Comparison of ENCODE assay signal across 8 mouse cellular contexts in the genomic region with DNA sequence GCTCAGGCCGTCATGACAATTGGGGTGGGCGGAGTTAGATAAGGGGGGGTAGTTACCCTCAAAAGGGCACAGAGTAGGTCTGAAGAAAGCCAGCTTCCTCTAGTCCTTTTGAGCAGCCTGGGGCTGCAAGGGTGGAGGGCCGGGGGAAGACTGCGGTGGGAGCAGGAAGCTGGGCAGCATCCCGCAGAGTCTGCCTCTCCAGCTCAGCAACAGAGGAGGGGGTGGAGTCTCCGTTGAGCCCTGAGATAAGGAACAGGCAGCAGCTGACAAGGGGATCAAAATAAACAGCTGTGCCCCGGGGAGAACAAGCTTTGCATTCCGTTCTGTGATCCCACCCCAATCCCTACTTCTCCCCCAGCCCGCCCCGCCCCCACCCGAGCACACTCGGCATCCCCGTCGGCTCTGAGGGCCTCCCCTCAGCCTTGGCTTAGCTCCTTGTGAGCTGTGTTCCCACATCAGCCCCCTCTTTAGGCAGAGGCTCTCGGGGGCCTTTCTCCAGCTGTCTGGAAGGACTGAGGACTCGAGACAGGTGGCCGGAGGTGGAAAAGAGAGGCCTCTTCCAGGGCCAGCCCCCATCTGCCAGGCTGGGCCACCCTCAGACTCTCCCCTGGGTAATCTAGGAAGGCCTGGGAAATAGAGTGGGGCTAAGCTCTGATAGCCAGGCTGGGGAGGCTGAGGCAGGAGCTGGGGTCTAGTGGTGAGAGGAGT. TPM values are rescaled to one million over a fixed set of nuclear protein-coding genes. Genes with fewer than 3 reads are reported as not detected.
A peak's percentile ranks its signal among the peaks of the same experiment; 100 is the strongest.
DNase-seq lines count a peak whose midpoint lies in the region; ATAC-seq and TF ChIP-seq lines count a peak whose summit lies in the region.

No protein-coding gene starts in this region.

- peak; percentile 33 for DNase-seq in kidney, adult 11 months
- DNase-seq in kidney, adult 18-20 months, result no peak
- peak; percentile 73 for DNase-seq in c-Kit-positive CD71-negative TER-119-negative erythroid progenitor cells, embryonic 14.5 days (ENCODE audit: low read depth)
- DNase-seq in liver, postnatal 0 days, result peak; percentile 85
- peak; percentile 94 for DNase-seq in thymus, postnatal 14 days

- no peaks in the 10 kb centered on the region for H3K27me3 ChIP-seq in intestine, embryonic 15.5 days (replicated peaks)
- H3K27me3 ChIP-seq in liver, postnatal 0 days (ENCODE audit: insufficient read depth, low read length), result no peaks in the 10 kb centered on the region
- H3K27me3 ChIP-seq in neural tube, embryonic 14.5 days (ENCODE audit: control insufficient read depth, insufficient read depth, low read length), result no peaks in the 10 kb centered on the region

- H3K9me3 ChIP-seq in intestine, embryonic 15.5 days, result no peaks in the 10 kb centered on the region
- no peaks in the 10 kb centered on the region for H3K9me3 ChIP-seq in liver, postnatal 0 days (ENCODE audit: low read length)
- H3K9me3 ChIP-seq in neural tube, embryonic 14.5 days (ENCODE audit: control insufficient read depth, low read length), result no peaks in the 10 kb centered on the region

- no peak overlapping the region for H3K9ac ChIP-seq in intestine, embryonic 15.5 days
- H3K9ac ChIP-seq in liver, postnatal 0 days (replicated peaks), result peak overlapping the region; percentile 84
- H3K9ac ChIP-seq in neural tube, embryonic 14.5 days (replicated peaks; ENCODE audit: low read depth, low read length), result peak overlapping the region; percentile 39; the same call in 1 of the 2 replicates

- H3K4me2 ChIP-seq in intestine, embryonic 15.5 days (replicated peaks), result peak overlapping the region; percentile 36
- H3K4me2 ChIP-seq in liver, postnatal 0 days (ENCODE audit: low read depth, low read length), result peak overlapping the region; percentile 79
- H3K4me2 ChIP-seq in neural tube, embryonic 14.5 days (ENCODE audit: low read depth, low read length), result peak overlapping the region; percentile 37; the same call in 1 of the 2 replicates

- 0 out of 2 replicates have a peak overlapping the region, but pooled peaks have one; percentile 2 for H3K4me3 ChIP-seq in intestine, embryonic 15.5 days (replicated peaks)
- peak overlapping the region; percentile 35 for H3K4me3 ChIP-seq in liver, postnatal 0 days (ENCODE audit: low read depth, low read length)
- peak overlapping the region; percentile 7; the same call in 1 of the 2 replicates for H3K4me3 ChIP-seq in neural tube, embryonic 14.5 days (ENCODE audit: low read depth, low read length)

- H3K36me3 ChIP-seq in intestine, embryonic 15.5 days, result no peaks in the 10 kb centered on the region
- H3K36me3 ChIP-seq in liver, postnatal 0 days (replicated peaks; ENCODE audit: insufficient read depth, low read length), result peaks cover 3% of the 10 kb centered on the region; the same call in 1 of the 2 replicates
- H3K36me3 ChIP-seq in neural tube, embryonic 14.5 days (ENCODE audit: control insufficient read depth, insufficient read depth, low read length), result no peaks in the 10 kb centered on the region

- peak; percentile 79 for ATAC-seq in granulocyte monocyte progenitor cell, adult 5-6 weeks (replicated peaks; ENCODE audit: poor library complexity, severe bottlenecking)
- ATAC-seq in intestine, embryonic 15.5 days, result peak; percentile 90
- peak; percentile 86 for ATAC-seq in liver, postnatal 0 days
- ATAC-seq in neural tube, embryonic 14.5 days (ENCODE audit: low read depth), result peak; percentile 87

- H3K27ac ChIP-seq in intestine, embryonic 15.5 days, result peak overlapping the region; percentile 97
- peak overlapping the region; percentile 99 for H3K27ac ChIP-seq in liver, postnatal 0 days (ENCODE audit: low read depth)
- H3K27ac ChIP-seq in neural tube, embryonic 14.5 days (ENCODE audit: low read depth, low read length), result peak overlapping the region; percentile 49

- peaks cover 40% of the 10 kb centered on the region for H3K4me1 ChIP-seq in intestine, embryonic 15.5 days (replicated peaks)
- peaks cover 68% of the 10 kb centered on the region for H3K4me1 ChIP-seq in liver, postnatal 0 days (ENCODE audit: insufficient read depth)
- H3K4me1 ChIP-seq in neural tube, embryonic 14.5 days (ENCODE audit: control insufficient read depth, insufficient read depth, low read length), result peaks cover 13% of the 10 kb centered on the region

- TF ChIP-seq CTCF in liver, postnatal 0 days (IDR thresholded peaks at IDR 0.05; ENCODE audit: low read depth), result no peak

- peak; percentile 86 for TF ChIP-seq EP300 in liver, postnatal 0 days (IDR thresholded peaks at IDR 0.05; ENCODE audit: low read depth)

- WGBS in intestine, embryonic 15.5 days, result 2% methylated on average over 17 of the region's 17 CpGs
- 5% methylated on average over 17 of the region's 17 CpGs for WGBS in liver, postnatal 0 days (ENCODE audit: insufficient replicate concordance)
- 4% methylated on average over 17 of the region's 17 CpGs for WGBS in neural tube, embryonic 14.5 days

RNA-seq across cellular contexts. Expression of a gene that starts 16.9 kb away (rescaled TPM):
- 99.8 and 128 TPM in 2 replicates for total RNA-seq in granulocyte monocyte progenitor cell, adult 5-6 weeks (2014; fragmentation: Nextera tagmentation)
- total RNA-seq in granulocyte monocyte progenitor cell, adult 5-6 weeks (2017), result 35.5 and 35.9 TPM in 2 replicates
- 394 and 407 TPM in 2 replicates for polyA plus RNA-seq in intestine, embryonic 15.5 days (2015; fragmentation: Nextera tagmentation; extraction: Ambion mirVana)
- polyA plus RNA-seq in liver, postnatal 0 days (2015; fragmentation: Nextera tagmentation; extraction: Ambion mirVana), result 249 and 250 TPM in 2 replicates
- polyA plus RNA-seq in neural tube, embryonic 14.5 days (2014; fragmentation: Nextera tagmentation; extraction: Ambion mirVana), result 49.1 and 72.4 TPM in 2 replicates

RNA-seq across cellular contexts. Expression of a gene that starts 19.6 kb away (rescaled TPM):
- total RNA-seq in granulocyte monocyte progenitor cell, adult 5-6 weeks (2014; fragmentation: Nextera tagmentation), result 13.9 and 23.8 TPM in 2 replicates
- 34.7 and 40.9 TPM in 2 replicates for total RNA-seq in granulocyte monocyte progenitor cell, adult 5-6 weeks (2017)
- 20.4 and 21.9 TPM in 2 replicates for polyA plus RNA-seq in intestine, embryonic 15.5 days (2015; fragmentation: Nextera tagmentation; extraction: Ambion mirVana)
- polyA plus RNA-seq in liver, postnatal 0 days (2015; fragmentation: Nextera tagmentation; extraction: Ambion mirVana), result 6.5 and 8.1 TPM in 2 replicates
- 16.4 and 17.1 TPM in 2 replicates for polyA plus RNA-seq in neural tube, embryonic 14.5 days (2014; fragmentation: Nextera tagmentation; extraction: Ambion mirVana)

Comparison
In these comparisons a context has a peak if more than half of its experiments do, and no peak if none do; other contexts are left out.
1. H3K27ac ChIP-seq: peak in every context shown above with its lines; median percentile 99 in liver, postnatal 0 days; 97 in intestine, embryonic 15.5 days; 49 in neural tube, embryonic 14.5 days.